Mouse (Mus musculus): Measurements from ENCODE around the gene Dgkg. TPM values are rescaled to one million over a fixed set of nuclear protein-coding genes. Genes with fewer than 3 reads are reported as not detected.

Gene Dgkg
- total and polyA plus RNA-seq, 2 experiments from 2014 or later = 0.08 to 0.44 TPM

DNA sequence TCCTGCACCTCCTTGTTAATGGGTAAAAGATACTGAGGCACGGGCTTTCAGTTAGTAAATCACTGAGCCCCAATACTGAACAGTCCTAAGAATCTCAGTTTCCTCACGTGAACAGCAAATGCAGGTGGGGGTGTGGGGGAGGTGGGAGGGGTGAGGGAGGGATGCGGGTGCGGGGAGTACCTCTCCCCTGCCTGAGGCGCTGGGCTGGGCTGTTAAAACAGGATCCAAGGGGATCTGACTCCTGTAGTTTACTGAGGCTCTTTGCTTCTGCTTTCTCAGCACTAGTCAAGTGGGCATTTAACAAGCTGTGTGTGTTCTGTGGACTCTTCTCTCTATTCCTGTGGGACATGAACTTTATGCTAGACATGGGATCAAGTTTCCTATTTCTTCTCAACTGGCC is 141.5 kb downstream of the Dgkg start:
- H3K4me3 ChIP-seq (ENCODE audit: low read depth, low read length) = no peak overlapping the region
- no peaks in the 10 kb centered on the region for H3K36me3 ChIP-seq (replicated peaks; ENCODE audit: control insufficient read depth, insufficient read depth, low read length)
- H3K9me3 ChIP-seq (replicated peaks; ENCODE audit: control insufficient read depth, low read length) = no peaks in the 10 kb centered on the region
- no peaks in the 10 kb centered on the region for H3K27me3 ChIP-seq (ENCODE audit: control insufficient read depth, insufficient read depth, low read length)
- no peak for DNase-seq (ENCODE audit: low spot score)
- H3K27ac ChIP-seq (ENCODE audit: low read depth) = no peak overlapping the region
- no peak overlapping the region for H3K4me2 ChIP-seq (ENCODE audit: low read depth, low read length)
- no peak overlapping the region for H3K9ac ChIP-seq (replicated peaks; ENCODE audit: low read depth, low read length)
- 58% methylated on average over 5 of the region's 5 CpGs for WGBS
- ATAC-seq (ENCODE audit: insufficient read depth, low read depth) = no peak
- TF ChIP-seq EP300 (IDR thresholded peaks at IDR 0.05; ENCODE audit: low read depth) = no peak
- TF ChIP-seq CTCF (IDR thresholded peaks at IDR 0.05; ENCODE audit: low read depth) = no peak
- H3K4me1 ChIP-seq (ENCODE audit: control insufficient read depth, insufficient read depth) = peaks cover 12% of the 10 kb centered on the region

DNA sequence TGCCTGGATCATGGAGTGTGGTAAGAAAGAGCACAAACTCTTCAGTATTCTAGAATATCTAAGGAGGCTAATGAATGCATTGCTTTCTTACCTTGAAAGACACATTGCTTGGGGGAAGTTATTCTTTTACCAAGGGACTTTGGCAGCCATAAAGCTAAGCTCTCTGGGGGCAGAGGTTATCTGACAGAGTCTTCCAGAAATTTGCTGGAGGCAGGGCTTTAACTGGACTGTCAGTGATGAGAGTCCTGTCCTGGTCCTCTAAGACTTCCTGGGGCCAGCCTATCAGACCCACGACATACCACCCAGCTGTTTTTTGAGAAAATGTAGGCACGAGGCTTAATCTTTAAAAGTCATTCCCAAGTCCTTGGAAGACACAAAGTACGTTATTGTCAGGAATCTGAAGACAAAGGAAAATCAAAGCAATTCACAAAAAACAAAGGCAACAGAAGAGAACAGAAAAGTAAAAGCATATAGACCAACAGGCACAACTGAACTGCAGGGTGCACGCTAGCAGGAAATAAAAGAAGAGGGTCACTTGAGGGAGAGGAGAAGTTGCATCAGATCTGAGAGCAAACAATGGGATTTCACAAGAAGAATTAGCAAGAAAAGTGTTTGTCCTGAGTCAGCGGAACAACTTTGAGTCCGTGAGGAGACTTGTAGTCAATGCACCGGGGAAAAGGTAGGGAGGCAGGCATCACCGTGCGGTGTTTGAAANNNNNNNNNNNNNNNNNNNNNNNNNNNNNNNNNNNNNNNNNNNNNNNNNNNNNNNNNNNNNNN is 146.0 kb downstream of the Dgkg start:
- Histone ChIP-seq H3K4me1 (ENCODE audit: control insufficient read depth, insufficient read depth) (no peaks in the 10 kb centered on the region), H3K36me3 (replicated peaks; ENCODE audit: control insufficient read depth, insufficient read depth, low read length) (no peaks in the 10 kb centered on the region), H3K27ac (ENCODE audit: low read depth) (no peak overlapping the region), H3K9me3 (replicated peaks; ENCODE audit: control insufficient read depth, low read length) (no peaks in the 10 kb centered on the region), H3K4me2 (ENCODE audit: low read depth, low read length) (no peak overlapping the region), H3K9ac (replicated peaks; ENCODE audit: low read depth, low read length) (no peak overlapping the region), H3K27me3 (ENCODE audit: control insufficient read depth, insufficient read depth, low read length) (no peaks in the 10 kb centered on the region), H3K4me3 (ENCODE audit: low read depth, low read length) (no peak overlapping the region)
- ATAC-seq (ENCODE audit: insufficient read depth, low read depth) (no peak), DNase-seq (ENCODE audit: low spot score) (no peak)
- TF ChIP-seq CTCF (IDR thresholded peaks at IDR 0.05; ENCODE audit: low read depth) = no peak
- no peak for TF ChIP-seq EP300 (IDR thresholded peaks at IDR 0.05; ENCODE audit: low read depth)
- 62% methylated on average over 9 of the region's 9 CpGs for WGBS

DNA sequence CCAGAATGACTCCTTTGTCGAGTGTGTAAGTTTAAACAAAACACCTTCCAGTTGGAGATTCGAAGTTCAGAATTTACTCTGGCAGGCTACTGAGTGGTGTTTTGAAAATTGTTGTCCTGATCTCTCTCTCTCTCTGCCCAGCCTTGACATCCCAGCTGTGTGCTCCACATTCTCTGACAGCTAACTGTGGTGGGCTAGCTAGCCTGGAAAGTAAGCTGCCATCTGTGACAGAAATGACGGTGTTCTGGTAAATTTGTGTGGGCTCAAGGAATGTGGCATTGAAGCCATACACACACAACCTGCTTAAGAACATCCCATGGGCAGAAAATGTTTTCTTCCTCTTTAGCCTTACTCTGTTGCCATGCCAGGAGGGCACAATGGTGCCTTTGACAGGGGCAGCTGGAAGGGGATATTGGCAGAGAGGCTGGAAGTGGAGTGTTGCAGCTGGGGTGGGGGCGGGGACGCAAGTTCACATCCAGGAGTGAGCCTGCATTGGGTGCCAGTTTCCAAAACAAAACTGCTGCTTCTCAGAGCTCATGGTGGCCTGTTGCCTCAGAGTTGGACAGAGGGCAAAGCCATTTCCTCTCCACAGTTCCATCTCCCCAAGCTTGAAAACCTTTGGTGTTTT is 148.0 kb downstream of the Dgkg start:
- Histone ChIP-seq H3K4me2 (ENCODE audit: low read depth, low read length) (no peak overlapping the region), H3K9me3 (replicated peaks; ENCODE audit: control insufficient read depth, low read length) (no peaks in the 10 kb centered on the region), H3K9ac (replicated peaks; ENCODE audit: low read depth, low read length) (no peak overlapping the region), H3K4me3 (ENCODE audit: low read depth, low read length) (no peak overlapping the region), H3K27ac (ENCODE audit: low read depth) (no peak overlapping the region), H3K4me1 (ENCODE audit: control insufficient read depth, insufficient read depth) (peaks cover 10% of the 10 kb centered on the region), H3K36me3 (replicated peaks; ENCODE audit: control insufficient read depth, insufficient read depth, low read length) (no peaks in the 10 kb centered on the region), H3K27me3 (ENCODE audit: control insufficient read depth, insufficient read depth, low read length) (no peaks in the 10 kb centered on the region)
- DNase-seq (ENCODE audit: low spot score) (no peak), ATAC-seq (ENCODE audit: insufficient read depth, low read depth) (no peak)
- no peak for TF ChIP-seq CTCF (IDR thresholded peaks at IDR 0.05; ENCODE audit: low read depth)
- TF ChIP-seq EP300 (IDR thresholded peaks at IDR 0.05; ENCODE audit: low read depth) = no peak
- WGBS = 82% methylated on average over 5 of the region's 5 CpGs

DNA sequence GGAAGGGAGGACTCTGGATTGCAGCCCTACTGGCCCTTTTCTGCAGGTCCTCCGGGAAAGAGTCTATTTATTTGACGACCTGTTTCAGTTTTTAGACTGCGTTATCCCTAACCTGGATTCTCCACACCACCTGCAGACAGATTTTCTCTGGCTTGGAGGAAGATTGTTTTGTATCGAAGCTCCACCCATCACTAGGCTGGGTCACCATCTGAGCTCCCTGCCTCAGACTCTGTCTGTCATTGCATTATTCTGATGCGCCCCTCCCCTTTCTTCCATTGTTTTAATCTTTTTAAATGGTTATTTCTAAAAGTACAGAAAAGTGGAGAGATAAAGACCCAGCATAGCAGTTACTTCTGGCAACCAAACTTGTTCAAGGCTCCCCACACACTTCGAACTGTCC is 151.4 kb downstream of the Dgkg start:
- no peaks in the 10 kb centered on the region for H3K27me3 ChIP-seq (ENCODE audit: control insufficient read depth, insufficient read depth, low read length)
- H3K36me3 ChIP-seq (replicated peaks; ENCODE audit: control insufficient read depth, insufficient read depth, low read length) = no peaks in the 10 kb centered on the region
- no peak overlapping the region for H3K9ac ChIP-seq (replicated peaks; ENCODE audit: low read depth, low read length)
- TF ChIP-seq EP300 (IDR thresholded peaks at IDR 0.05; ENCODE audit: low read depth) (no peak), CTCF (IDR thresholded peaks at IDR 0.05; ENCODE audit: low read depth) (no peak)
- no peak for DNase-seq (ENCODE audit: low spot score)
- H3K4me1 ChIP-seq (ENCODE audit: control insufficient read depth, insufficient read depth) = peaks cover 17% of the 10 kb centered on the region
- H3K4me2 ChIP-seq (ENCODE audit: low read depth, low read length) = no peak overlapping the region
- H3K4me3 ChIP-seq (ENCODE audit: low read depth, low read length) = no peak overlapping the region
- WGBS = 75% methylated on average over 6 of the region's 6 CpGs
- no peak overlapping the region for H3K27ac ChIP-seq (ENCODE audit: low read depth)
- H3K9me3 ChIP-seq (replicated peaks; ENCODE audit: control insufficient read depth, low read length) = no peaks in the 10 kb centered on the region
- ATAC-seq (ENCODE audit: insufficient read depth, low read depth) = no peak

- peak; percentile 86 for DNase-seq (ENCODE audit: low spot score)
- H3K36me3 ChIP-seq (replicated peaks; ENCODE audit: control insufficient read depth, insufficient read depth, low read length) = no peaks in the 10 kb centered on the region
- H3K27ac ChIP-seq (ENCODE audit: low read depth) = peak overlapping the region; percentile 51
- no peak overlapping the region for H3K9ac ChIP-seq (replicated peaks; ENCODE audit: low read depth, low read length)
- no peaks in the 10 kb centered on the region for H3K27me3 ChIP-seq (ENCODE audit: control insufficient read depth, insufficient read depth, low read length)
- H3K9me3 ChIP-seq (replicated peaks; ENCODE audit: control insufficient read depth, low read length) = no peaks in the 10 kb centered on the region
- H3K4me2 ChIP-seq (ENCODE audit: low read depth, low read length) = no peak overlapping the region
- peak; percentile 88 for ATAC-seq (ENCODE audit: insufficient read depth, low read depth)
- peaks cover 17% of the 10 kb centered on the region for H3K4me1 ChIP-seq (ENCODE audit: control insufficient read depth, insufficient read depth)
- TF ChIP-seq CTCF (IDR thresholded peaks at IDR 0.05; ENCODE audit: low read depth) (no peak), EP300 (IDR thresholded peaks at IDR 0.05; ENCODE audit: low read depth) (no peak)
- no peak overlapping the region for H3K4me3 ChIP-seq (ENCODE audit: low read depth, low read length)
- 24% methylated on average over 8 of the region's 8 CpGs for WGBS
These were observed 152.2 kb downstream of the Dgkg start for GRCm38 (mm10) chr16:22504851-22505250.

All from heart, postnatal 0 days (tissue).